Mouse (Mus musculus) bone marrow, adult 2 months (tissue): ENCODE data around the gene Tmem177. TPM values are rescaled to one million over a fixed set of nuclear protein-coding genes. Genes with fewer than 3 reads are reported as not detected.

Source experiments
- H3K27ac ChIP-seq: fragments of 200-500 bp; 2 replicates; pipeline ENCODE4 v1.5.1; 2012; ENCODE audit warnings: low read depth, mild to moderate bottlenecking, control low read depth, inconsistent platforms, low read length; ENCODE audit not compliant: control insufficient read depth, poor library complexity, insufficient read depth
- H3K4me1 ChIP-seq: fragments of 200-500 bp; 2 replicates; pipeline ENCODE4 v1.6.1; 2011; ENCODE audit warnings: low read length; ENCODE audit not compliant: control insufficient read depth, insufficient read depth
- H3K4me3 ChIP-seq: fragments of 200-500 bp; replicated peaks from 2 replicates; pipeline ENCODE3; 2011; ENCODE audit warnings: mild to moderate bottlenecking, low read depth, low read length, control low read depth; ENCODE audit not compliant: control insufficient read depth
- CTCF ChIP-seq: fragments of 200-500 bp; IDR thresholded peaks from 2 replicates; pipeline ENCODE4 v1.5.1; 2011; ENCODE audit warnings: low read length, control low read depth; ENCODE audit not compliant: control insufficient read depth, insufficient read depth
- POLR2A ChIP-seq: fragments of 200-500 bp; IDR thresholded peaks from 2 replicates; pipeline ENCODE4 v1.6.1; 2011; ENCODE audit warnings: low read depth, mild to moderate bottlenecking, control low read depth, low read length, borderline replicate concordance; ENCODE audit not compliant: control insufficient read depth
- WGBS: fragments of 180-500 bp; shearing (Covaris S2); methylation state at CpG from one replicate; pipeline ENCODE4 v1.1.7; 2018; 5-methylcytosine and 5-hydroxymethylcytosine counted together
- polyA plus RNA-seq: library from polyadenylated mRNA; stranded (reverse); fragments of >200 nt; gene quantifications from 2 replicates; pipeline ENCODE4 v1.2.4, GENCODE M21; 2011; ENCODE audit warnings: low replicate concordance; ENCODE audit not compliant: missing spikeins, insufficient read depth, insufficient read length

Tmem177 gene
- polyA plus RNA-seq, 1 experiment: 3.0 TPM

DNA sequence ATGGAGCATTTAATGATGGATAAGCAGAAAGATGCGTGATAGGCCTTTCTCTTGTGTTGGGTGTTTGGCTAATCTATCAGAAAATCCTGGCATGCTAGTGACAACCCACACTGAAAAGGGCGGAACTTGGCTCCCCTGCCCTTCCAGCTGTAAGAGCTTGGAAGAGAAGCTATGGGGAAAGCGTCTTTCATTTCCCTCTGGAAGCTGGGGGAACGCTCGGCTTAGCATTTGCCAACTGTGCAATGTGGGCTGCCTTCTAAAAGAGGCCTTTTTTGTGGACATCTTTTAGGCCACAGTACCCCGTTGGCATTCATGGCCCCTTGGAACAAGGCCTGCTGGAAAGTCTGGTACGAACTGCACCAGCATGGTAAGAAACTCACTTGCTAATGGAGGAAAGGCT lies 34.1 kb downstream of the Tmem177 start:
- 87% methylated on average over 7 of the region's 7 CpGs for WGBS
- H3K4me1 ChIP-seq: no peaks in the 10 kb centered on the region
- no peak overlapping the region for H3K27ac ChIP-seq
- H3K4me3 ChIP-seq: no peak overlapping the region
- no peak for TF ChIP-seq POLR2A
- TF ChIP-seq CTCF: no peak

DNA sequence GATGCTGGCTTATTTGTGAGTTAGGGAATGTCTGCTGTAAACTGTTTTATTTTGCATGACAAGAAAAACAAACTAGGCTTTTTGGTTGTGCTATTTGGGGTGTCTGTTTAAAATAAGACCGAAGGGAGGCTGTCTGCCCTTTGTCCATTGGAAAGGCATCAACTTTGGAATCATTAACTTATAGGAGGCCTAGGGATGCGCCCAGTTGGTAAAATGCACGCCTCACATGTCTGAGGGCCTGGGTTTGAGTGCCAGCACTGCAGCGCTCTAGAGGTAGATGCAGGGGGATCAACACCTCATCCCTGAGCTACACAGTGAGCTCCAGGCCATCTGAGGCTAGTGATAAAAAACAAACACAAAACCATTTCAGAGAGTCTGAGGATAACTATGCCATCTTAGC lies 35.5 kb downstream of the Tmem177 start:
- no peak overlapping the region for H3K4me3 ChIP-seq
- WGBS: 85% methylated on average over 4 of the region's 4 CpGs
- H3K4me1 ChIP-seq: no peaks in the 10 kb centered on the region
- TF ChIP-seq POLR2A: no peak
- TF ChIP-seq CTCF: no peak
- no peak overlapping the region for H3K27ac ChIP-seq

DNA sequence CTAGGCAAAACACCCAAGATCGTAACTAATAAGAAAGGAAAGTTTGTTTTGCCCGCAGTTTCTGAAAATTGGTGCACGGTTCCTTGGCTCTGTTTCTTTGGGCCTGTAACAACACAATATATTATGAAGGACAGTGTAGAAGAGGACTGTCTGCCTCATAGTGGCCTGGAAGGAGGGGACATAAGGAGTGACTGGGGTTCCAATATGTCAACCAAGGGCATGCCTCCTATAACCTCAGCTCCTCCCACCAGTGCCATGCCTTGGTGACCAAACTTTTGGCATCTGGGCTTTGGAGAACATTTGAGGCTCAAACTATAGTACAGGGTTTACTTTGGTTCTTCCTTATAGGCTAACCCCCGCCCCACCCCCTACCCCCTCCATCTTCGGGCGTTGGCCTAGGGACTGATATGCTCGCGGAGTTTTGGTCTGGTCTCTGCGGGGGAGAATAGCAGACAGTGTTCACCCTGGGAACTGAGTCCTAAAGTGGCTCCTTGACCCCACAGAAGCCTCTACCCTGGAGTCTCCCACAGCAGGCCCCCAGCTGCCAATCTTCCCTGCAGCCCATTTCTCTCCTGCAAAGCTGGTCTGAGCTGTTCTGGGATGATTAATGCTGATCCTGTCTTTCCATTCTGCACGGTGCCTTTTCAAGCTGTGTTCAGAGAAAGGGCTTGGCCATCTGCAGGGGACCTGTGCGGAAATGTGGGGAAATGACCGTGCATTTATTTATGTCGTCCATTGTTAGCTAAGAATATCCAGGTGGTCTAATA lies 44.4 kb downstream of the Tmem177 start:
- Histone ChIP-seq H3K4me3 (no peak overlapping the region), H3K4me1 (no peaks in the 10 kb centered on the region), H3K27ac (no peak overlapping the region)
- TF ChIP-seq POLR2A (no peak), CTCF (no peak)
- WGBS: 53% methylated on average over 13 of the region's 13 CpGs

DNA sequence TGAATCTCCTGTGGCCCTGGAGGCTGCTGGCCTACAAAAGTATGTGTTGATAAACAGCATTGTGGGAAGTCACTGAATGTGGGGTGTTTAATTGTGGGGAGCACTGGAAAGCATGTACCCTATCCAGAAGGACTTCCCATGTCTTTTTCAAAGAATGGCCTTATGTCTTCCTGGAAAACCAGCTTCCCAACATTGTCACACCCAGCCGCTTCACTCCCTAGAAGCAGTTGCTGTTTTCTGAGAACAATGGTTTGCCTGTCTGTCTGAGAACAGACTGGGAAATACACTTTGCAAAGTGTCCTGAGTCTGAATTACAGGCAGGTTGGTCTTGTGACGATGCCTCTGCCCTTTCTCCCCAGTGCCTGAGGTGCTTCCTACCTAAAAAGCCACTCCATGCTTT lies 45.7 kb downstream of the Tmem177 start:
- H3K27ac ChIP-seq: no peak overlapping the region

DNA sequence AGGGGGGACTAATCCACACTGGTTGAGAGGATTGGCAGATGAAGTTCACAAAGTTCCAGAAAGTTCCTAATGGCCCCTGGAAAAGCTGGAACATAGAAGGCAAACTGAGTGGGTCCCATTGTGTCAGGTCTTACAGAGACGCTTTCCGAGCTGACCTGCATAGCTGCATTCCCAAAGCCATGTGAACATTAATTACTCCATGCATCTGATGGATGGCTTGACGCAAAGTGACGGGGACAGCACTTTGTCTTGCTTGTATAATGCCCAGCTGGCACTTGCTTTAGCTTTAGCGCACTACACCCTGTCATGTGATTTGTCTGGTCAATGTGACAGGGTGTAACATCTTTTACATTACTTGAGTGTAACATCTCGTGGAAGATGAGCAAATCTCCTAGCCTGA lies 47.7 kb downstream of the Tmem177 start:
- H3K4me3 ChIP-seq: no peak overlapping the region
- H3K4me1 ChIP-seq: no peaks in the 10 kb centered on the region
- no peak overlapping the region for H3K27ac ChIP-seq
- 81% methylated on average over 6 of the region's 6 CpGs for WGBS
- no peak for TF ChIP-seq CTCF

More for the DNA sequence above, 45.7 kb downstream of the Tmem177 start:
- Histone ChIP-seq H3K4me3 (no peak overlapping the region), H3K4me1 (no peaks in the 10 kb centered on the region)
- no peak for TF ChIP-seq POLR2A
- no peak for TF ChIP-seq CTCF
- 81% methylated on average over 2 of the region's 2 CpGs for WGBS

DNA sequence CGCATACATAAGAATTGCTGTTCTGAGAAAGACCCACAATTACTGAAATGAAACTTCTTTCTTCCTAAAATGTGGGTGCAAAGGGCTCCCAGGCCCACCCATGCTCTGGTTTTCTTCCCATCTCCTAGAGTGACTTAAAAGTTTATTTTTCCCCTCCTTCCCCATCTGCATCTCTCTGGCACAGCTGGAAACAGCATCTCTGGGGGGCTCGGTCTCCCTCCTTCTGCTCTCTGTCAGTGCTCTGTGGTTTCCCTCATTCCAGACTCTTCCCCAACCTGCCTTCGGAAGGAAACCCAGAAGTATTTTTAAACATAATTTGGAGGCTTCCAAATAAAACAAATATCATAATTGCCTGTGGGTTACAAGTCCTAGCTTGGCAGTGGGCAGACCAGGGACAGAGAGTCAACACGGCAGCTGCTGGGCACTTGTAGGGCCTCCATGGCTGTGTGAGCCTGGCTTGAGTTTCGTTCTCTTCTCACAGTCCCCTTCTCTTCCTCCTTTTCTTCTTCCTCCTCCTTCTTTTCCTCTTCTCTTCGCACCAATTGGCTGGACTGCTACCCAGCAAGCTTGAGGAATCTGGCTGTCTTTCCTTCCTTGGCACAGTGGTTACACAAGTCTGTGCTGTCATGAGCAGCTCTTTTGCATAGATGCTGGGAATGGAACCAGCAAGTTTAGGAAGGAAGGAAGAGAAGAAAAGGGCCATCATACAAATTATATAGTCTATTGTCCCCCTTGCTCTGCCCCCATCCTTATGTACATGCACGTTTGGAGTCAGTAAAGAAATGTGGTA lies 49.3 kb downstream of the Tmem177 start:
- no peak overlapping the region for H3K27ac ChIP-seq
- 61% methylated on average over 7 of the region's 7 CpGs for WGBS
- H3K4me3 ChIP-seq: no peak overlapping the region
- H3K4me1 ChIP-seq: no peaks in the 10 kb centered on the region; the same call in 1 of the 2 replicates
- TF ChIP-seq CTCF (no peak), POLR2A (no peak)

DNA sequence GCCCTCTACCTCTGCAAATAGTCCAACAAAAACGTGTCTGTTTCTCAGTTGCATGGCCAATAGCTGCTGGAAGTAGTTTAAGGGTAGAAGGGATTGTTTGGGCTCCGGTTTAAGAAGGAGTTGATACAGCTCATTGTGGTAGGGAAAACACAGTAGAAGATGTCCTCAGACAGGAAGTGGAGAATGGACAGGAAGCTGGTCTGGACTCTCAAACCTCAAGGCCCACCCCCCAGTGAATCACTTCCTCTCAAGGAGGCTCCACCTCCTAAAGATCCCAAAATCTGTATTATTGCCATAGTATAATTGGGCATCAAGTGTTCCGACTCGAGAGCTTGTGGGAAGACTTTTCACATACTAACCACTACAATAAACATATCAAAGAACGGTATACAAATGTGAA lies 53.4 kb downstream of the Tmem177 start:
- Histone ChIP-seq H3K4me3 (no peak overlapping the region), H3K4me1 (no peaks in the 10 kb centered on the region; the same call in 1 of the 2 replicates), H3K27ac (no peak overlapping the region)
- WGBS: 57% methylated on average over 5 of the region's 5 CpGs
- TF ChIP-seq CTCF (no peak), POLR2A (no peak)

Other genes with a start within 250 kb of the Tmem177 start
- 0.66 and 1.3 TPM in 2 replicates for gene Ptpn4, start 75.6 kb downstream of the Tmem177 start, polyA plus RNA-seq
- not detected in 2 replicates for gene Cfap221, start 84.0 kb upstream of the Tmem177 start, polyA plus RNA-seq
- not detected in 2 replicates for gene Sctr, start 93.7 kb upstream of the Tmem177 start, polyA plus RNA-seq
- gene Tmem37, start 160.9 kb upstream of the Tmem177 start, polyA plus RNA-seq: 2.0 and 5.8 TPM in 2 replicates
- 90.0 and 137 TPM in 2 replicates for gene Dbi, start 207.9 kb upstream of the Tmem177 start, polyA plus RNA-seq
- 2.8 and 5.6 TPM in 2 replicates for gene 3110009E18Rik, start 208.0 kb upstream of the Tmem177 start, polyA plus RNA-seq